26 mouse cellular contexts compared by ENCODE assay signal in the genomic region with DNA sequence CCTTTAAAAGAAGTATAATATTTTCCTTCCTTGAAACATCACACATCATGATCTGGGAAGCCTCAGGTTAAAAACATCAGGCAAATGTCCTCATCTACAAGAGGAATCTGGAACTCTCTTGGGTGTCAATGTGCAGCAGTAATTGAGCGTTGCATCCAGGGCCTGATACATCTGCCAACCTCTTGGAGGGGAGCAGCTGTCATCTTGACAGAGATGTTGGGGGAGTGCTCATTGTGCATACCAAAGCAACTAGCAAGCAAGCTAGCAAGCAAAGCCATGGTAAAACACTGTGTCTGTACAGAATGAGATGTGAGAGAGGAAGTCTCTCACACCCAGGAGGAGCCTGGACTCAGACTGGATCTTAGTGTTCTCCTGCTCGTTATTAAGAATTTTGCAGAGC.
DNase-seq lines count a peak whose midpoint lies in the region; ATAC-seq and TF ChIP-seq lines count a peak whose summit lies in the region.
"Had no signal": no experiment of that assay in that cellular context is flagged by ENCODE, and none has a peak within 500 bp of the region (broad histone marks: within the 10 kb centered on the region; RNA-seq: fewer than 3 reads in every experiment).

No protein-coding gene starts in this region.

- no peaks in the 10 kb centered on the region for H3K36me3 ChIP-seq in hindbrain, embryonic 11.5 days (ENCODE audit: control insufficient read depth, insufficient read depth, low read length)
- H3K36me3 ChIP-seq in hindbrain, embryonic 10.5 days, result no peaks in the 10 kb centered on the region
- H3K36me3 ChIP-seq in midbrain, postnatal 0 days (ENCODE audit: insufficient read depth, low read length), result no peaks in the 10 kb centered on the region
- H3K36me3 ChIP-seq in midbrain, embryonic 16.5 days (ENCODE audit: control insufficient read depth, insufficient read depth, low read length), result no peaks in the 10 kb centered on the region
- H3K36me3 ChIP-seq: embryonic facial prominence, embryonic 13.5 days; forebrain, embryonic 12.5 days; heart, embryonic 15.5 days; limb, embryonic 13.5 days; lung, embryonic 15.5 days; midbrain, embryonic 10.5 days; neural tube, embryonic 12.5 days had no signal

- H3K9me3 ChIP-seq in hindbrain, embryonic 11.5 days (ENCODE audit: control insufficient read depth, low read length), result no peaks in the 10 kb centered on the region
- H3K9me3 ChIP-seq in hindbrain, embryonic 10.5 days, result no peaks in the 10 kb centered on the region
- H3K9me3 ChIP-seq in midbrain, postnatal 0 days (ENCODE audit: low read length), result no peaks in the 10 kb centered on the region
- H3K9me3 ChIP-seq in midbrain, embryonic 16.5 days (replicated peaks; ENCODE audit: control insufficient read depth, low read length, poor library complexity, severe bottlenecking), result no peaks in the 10 kb centered on the region
- H3K9me3 ChIP-seq: embryonic facial prominence, embryonic 13.5 days; forebrain, embryonic 12.5 days; heart, embryonic 15.5 days; limb, embryonic 13.5 days; lung, embryonic 15.5 days; midbrain, embryonic 10.5 days; neural tube, embryonic 12.5 days had no signal

- no peak overlapping the region for H3K4me2 ChIP-seq in hindbrain, embryonic 11.5 days (replicated peaks; ENCODE audit: low read depth, low read length)
- no peak overlapping the region for H3K4me2 ChIP-seq in midbrain, postnatal 0 days (ENCODE audit: low read depth, low read length, poor library complexity, severe bottlenecking)
- H3K4me2 ChIP-seq in midbrain, embryonic 16.5 days (ENCODE audit: low read length), result no peak overlapping the region
- H3K4me2 ChIP-seq: embryonic facial prominence, embryonic 13.5 days; forebrain, embryonic 12.5 days; heart, embryonic 15.5 days; limb, embryonic 13.5 days; liver, embryonic 11.5 days; lung, embryonic 15.5 days; neural tube, embryonic 12.5 days had no signal

- no peak overlapping the region for H3K9ac ChIP-seq in hindbrain, embryonic 11.5 days (ENCODE audit: low read depth, low read length)
- H3K9ac ChIP-seq in midbrain, postnatal 0 days (replicated peaks; ENCODE audit: low read length, poor library complexity, severe bottlenecking), result no peak overlapping the region
- H3K9ac ChIP-seq in midbrain, embryonic 16.5 days (ENCODE audit: low read depth, low read length), result no peak overlapping the region
- H3K9ac ChIP-seq: embryonic facial prominence, embryonic 13.5 days; forebrain, embryonic 12.5 days; heart, embryonic 15.5 days; limb, embryonic 13.5 days; lung, embryonic 15.5 days; neural tube, embryonic 12.5 days had no signal

- H3K4me1 ChIP-seq in hindbrain, embryonic 11.5 days (replicated peaks; ENCODE audit: control insufficient read depth, insufficient read depth, low read length), result no peaks in the 10 kb centered on the region
- H3K4me1 ChIP-seq in hindbrain, embryonic 10.5 days (replicated peaks), result no peaks in the 10 kb centered on the region
- no peaks in the 10 kb centered on the region for H3K4me1 ChIP-seq in midbrain, postnatal 0 days (ENCODE audit: insufficient read depth, low read length)
- no peaks in the 10 kb centered on the region for H3K4me1 ChIP-seq in midbrain, embryonic 16.5 days (ENCODE audit: control insufficient read depth, insufficient read depth, low read length)
- H3K4me1 ChIP-seq: embryonic facial prominence, embryonic 13.5 days; forebrain, embryonic 12.5 days; heart, embryonic 15.5 days; limb, embryonic 13.5 days; lung, embryonic 15.5 days; midbrain, embryonic 10.5 days; neural tube, embryonic 12.5 days had no signal

- H3K4me3 ChIP-seq in hindbrain, embryonic 11.5 days (ENCODE audit: low read depth, low read length), result no peak overlapping the region
- H3K4me3 ChIP-seq in hindbrain, embryonic 10.5 days, result no peak overlapping the region
- H3K4me3 ChIP-seq in midbrain, postnatal 0 days (ENCODE audit: low read depth, low read length), result no peak overlapping the region
- no peak overlapping the region for H3K4me3 ChIP-seq in midbrain, embryonic 16.5 days (ENCODE audit: low read depth, low read length)
- H3K4me3 ChIP-seq: embryonic facial prominence, embryonic 13.5 days; erythroblast, embryonic 14.5 days; forebrain, embryonic 12.5 days; heart, embryonic 15.5 days; limb, embryonic 13.5 days; lung, embryonic 15.5 days; midbrain, embryonic 10.5 days; neural tube, embryonic 12.5 days had no signal

- ATAC-seq in hindbrain, embryonic 11.5 days (ENCODE audit: low FRiP score), result peak; percentile 51; the same call in 1 of the 2 replicates
- ATAC-seq in midbrain, postnatal 0 days (ENCODE audit: low FRiP score), result no peak
- no peak for ATAC-seq in midbrain, embryonic 16.5 days
- ATAC-seq: activated CD4-positive, CD25-positive, alpha-beta regulatory T cell, adult 4 months had no signal

- H3K27me3 ChIP-seq in hindbrain, embryonic 11.5 days (ENCODE audit: control insufficient read depth, insufficient read depth, low read length), result no peaks in the 10 kb centered on the region
- H3K27me3 ChIP-seq in hindbrain, embryonic 10.5 days (ENCODE audit: insufficient read depth, poor library complexity, severe bottlenecking), result no peaks in the 10 kb centered on the region
- H3K27me3 ChIP-seq in midbrain, postnatal 0 days (ENCODE audit: insufficient read depth, low read length), result no peaks in the 10 kb centered on the region
- H3K27me3 ChIP-seq in midbrain, embryonic 16.5 days (ENCODE audit: control insufficient read depth, insufficient read depth, low read depth, low read length), result no peaks in the 10 kb centered on the region
- H3K27me3 ChIP-seq: CH12.LX; embryonic facial prominence, embryonic 13.5 days; forebrain, embryonic 12.5 days; heart, embryonic 15.5 days; limb, embryonic 13.5 days; lung, embryonic 15.5 days; neural tube, embryonic 12.5 days had no signal

- no peak for TF ChIP-seq CTCF in midbrain, postnatal 0 days (IDR thresholded peaks at IDR 0.05)

- DNase-seq in cerebellum, postnatal 10 days, result peak; percentile 26
- no peak for DNase-seq in cerebellum, adult 9-11 months
- DNase-seq in hindbrain, embryonic 11.5 days (ENCODE audit: low spot score), result peak; percentile 2
- no peak for DNase-seq in hindbrain, embryonic 10.5 days (ENCODE audit: low spot score)
- DNase-seq in midbrain, postnatal 0 days (ENCODE audit: low spot score), result peak; percentile 33
- no peak for DNase-seq in testis, postnatal 10 days (ENCODE audit: low spot score)
- DNase-seq in frontal cortex, postnatal 10 days (ENCODE audit: low spot score in 2 of 2), result no peak
- DNase-seq: adrenal gland, adult 2 months; cerebellum, adult 11 months; cerebellum, postnatal 25 days; gastrocnemius, postnatal 14 days; kidney, adult 11 months; kidney, postnatal 14 days; right cerebral cortex, postnatal 14 days had no signal

- WGBS in hindbrain, embryonic 11.5 days, result 69% methylated on average over 2 of the region's 2 CpGs
- 69% methylated on average over 2 of the region's 2 CpGs for WGBS in hindbrain, embryonic 10.5 days
- WGBS in midbrain, postnatal 0 days, result 58% methylated on average over 2 of the region's 2 CpGs
- WGBS in midbrain, embryonic 16.5 days, result 49% methylated on average over 2 of the region's 2 CpGs

- no peak overlapping the region for H3K27ac ChIP-seq in hindbrain, embryonic 11.5 days (ENCODE audit: low read depth, low read length)
- H3K27ac ChIP-seq in hindbrain, embryonic 10.5 days, result no peak overlapping the region
- H3K27ac ChIP-seq in midbrain, postnatal 0 days (ENCODE audit: low read depth, low read length), result no peak overlapping the region
- H3K27ac ChIP-seq in midbrain, embryonic 16.5 days (ENCODE audit: low read length), result no peak overlapping the region
- H3K27ac ChIP-seq: embryonic facial prominence, embryonic 13.5 days; forebrain, embryonic 12.5 days; heart, embryonic 15.5 days; limb, embryonic 13.5 days; lung, embryonic 15.5 days; midbrain, embryonic 10.5 days; neural tube, embryonic 12.5 days had no signal

Comparison
In these comparisons a context has a peak if more than half of its experiments do, and no peak if none do; other contexts are left out.
1. DNase-seq: peak in cerebellum, postnatal 10 days (2 of 2), hindbrain, embryonic 11.5 days (single experiment) and midbrain, postnatal 0 days (single experiment); none in cerebellum, adult 9-11 months (single experiment), hindbrain, embryonic 10.5 days (single experiment), testis, postnatal 10 days (single experiment) and frontal cortex, postnatal 10 days (0 of 2).